Mouse (Mus musculus) liver, embryonic 14.5 days (tissue): Measurements from ENCODE around the gene Pnldc1. TPM values are rescaled to one million over a fixed set of nuclear protein-coding genes. Genes with fewer than 3 reads are reported as not detected.

Source experiments
- ATAC-seq: fragments of 200-750 bp; cut with Nextera tagmentation; 2 replicates; pipeline ENCODE4 v1.8.0; 2017; ENCODE audit warnings: moderate number of reproducible peaks, mild to moderate bottlenecking, moderate library complexity; ENCODE audit not compliant: insufficient read depth
- DNase-seq, 3 experiments: peaks; one replicate each; pipeline ENCODE4 v3.0.0-alpha.2; 2012 to 2013; ENCODE audit warnings: low read depth in 3 of 3, low spot score in 3 of 3
- H3K27ac ChIP-seq: fragments of 300-500 bp; sonication (generic); 2 replicates; pipeline ENCODE4 v1.5.1; 2014; ENCODE audit warnings: moderate library complexity, mild to moderate bottlenecking, control low read depth, inconsistent platforms
- H3K27me3 ChIP-seq: fragments of 300-500 bp; sonication (generic); 2 replicates; pipeline ENCODE4 v1.6.1; 2014; ENCODE audit warnings: mild to moderate bottlenecking, low read length, moderate library complexity; ENCODE audit not compliant: control insufficient read depth, insufficient read depth
- H3K36me3 ChIP-seq: fragments of 300-500 bp; sonication (generic); replicated peaks from 2 replicates; pipeline ENCODE4 v1.6.1; 2014; ENCODE audit warnings: low read depth; ENCODE audit not compliant: control insufficient read depth, insufficient read depth
- H3K4me1 ChIP-seq, 2 experiments: fragments of 200-500 bp in 1 of 2; fragments of 300-500 bp in 1 of 2; sonication (generic) in 1 of 2; replicated peaks; 2 replicates each; pipeline ENCODE4 v1.6.1; 2012 to 2014; ENCODE audit warnings: antibody characterized with exemption in 1 of 2, inconsistent platforms in 1 of 2, low read length in 1 of 2; ENCODE audit not compliant: control insufficient read depth in 2 of 2, insufficient read depth in 2 of 2
- H3K4me2 ChIP-seq: fragments of 300-500 bp; sonication (generic); 2 replicates; pipeline ENCODE4 v1.6.1; 2014; ENCODE audit warnings: low read depth, mild to moderate bottlenecking, control low read depth, moderate library complexity
- H3K4me3 ChIP-seq, 2 experiments: fragments of 200-500 bp in 1 of 2; fragments of 300-500 bp in 1 of 2; sonication (generic) in 1 of 2; 2 replicates each; pipeline ENCODE4 v1.5.1; 2012 to 2014; ENCODE audit warnings: low read depth in 2 of 2, low read length in 2 of 2, mild to moderate bottlenecking in 2 of 2, control low read depth in 1 of 2, inconsistent platforms in 1 of 2, moderate library complexity in 1 of 2; ENCODE audit not compliant: insufficient read depth in 1 of 2
- H3K9ac ChIP-seq: fragments of 300-500 bp; sonication (generic); replicated peaks from 2 replicates; pipeline ENCODE4 v1.6.1; 2014; ENCODE audit warnings: mild to moderate bottlenecking, control low read depth, moderate library complexity
- H3K9me3 ChIP-seq: fragments of 300-500 bp; sonication (generic); 2 replicates; pipeline ENCODE4 v1.6.1; 2016; ENCODE audit warnings: low read length, mixed read lengths; ENCODE audit not compliant: control insufficient read depth
- CTCF ChIP-seq: IDR thresholded peaks from 2 replicates; pipeline ENCODE4 v1.5.1; 2016; ENCODE audit warnings: antibody characterized with exemption, low read depth, control low read depth
- EP300 ChIP-seq: IDR thresholded peaks from 2 replicates; pipeline ENCODE4 v1.6.1; 2016; ENCODE audit warnings: antibody characterized with exemption, low read depth
- WGBS: fragments of 180-500 bp; shearing (Covaris S2); extraction: QIAGEN DNeasy Blood & Tissue Kit; methylation state at CpG from one replicate; pipeline ENCODE4 v1.1.7; 2014; ENCODE audit not compliant: insufficient replicate concordance; 5-methylcytosine and 5-hydroxymethylcytosine counted together
- polyA plus RNA-seq, 2 experiments: library from polyadenylated mRNA; depleted of rRNA in 1 of 2; stranded (reverse) in 1 of 2; unstranded in 1 of 2; fragments of >200 nt; fragmentation: Nextera tagmentation in 1 of 2; extraction: Ambion mirVana in 1 of 2; gene quantifications; 2 replicates each; pipeline versions ENCODE4 v1.2.1 to v1.2.3; 2012 to 2014

The Pnldc1 gene
- polyA plus RNA-seq, 2 experiments = 0.44 to 0.50 TPM

DNA sequence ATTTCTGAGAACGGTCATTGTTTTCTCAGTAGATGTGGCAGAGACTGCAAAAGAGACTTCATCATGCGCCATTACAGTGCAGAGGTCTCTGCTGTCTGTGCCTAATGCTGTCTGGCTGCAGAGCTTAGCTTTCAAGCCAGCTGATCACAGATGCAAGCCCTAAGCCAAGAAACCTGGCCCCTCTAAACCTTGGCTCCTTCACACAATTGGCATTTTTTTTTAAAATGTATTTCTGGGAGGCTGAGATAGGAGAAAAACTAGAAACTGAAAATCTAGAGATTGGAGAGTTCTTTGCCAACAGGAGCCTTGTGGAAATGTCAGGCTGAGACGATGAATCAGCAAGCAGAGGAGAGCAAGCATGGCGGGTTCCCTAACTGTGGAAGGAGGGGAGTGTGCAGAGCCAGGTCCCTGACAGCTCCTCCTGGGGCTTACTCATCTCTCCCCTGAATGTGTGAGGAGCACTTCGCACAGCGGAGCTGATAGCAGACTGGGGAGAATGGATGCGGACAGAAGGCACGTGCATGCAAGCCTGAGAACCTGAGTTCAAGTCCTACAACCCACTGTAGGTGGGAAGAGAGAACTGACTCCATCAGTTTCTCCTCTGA, 60.1 kb downstream of the Pnldc1 start:
- Histone ChIP-seq H3K9ac (no peak overlapping the region), H3K4me1 (no peaks in the 10 kb centered on the region), H3K9me3 (no peaks in the 10 kb centered on the region), H3K36me3 (no peaks in the 10 kb centered on the region), H3K4me3 (no peak overlapping the region), H3K4me2 (no peak overlapping the region), H3K27me3 (no peaks in the 10 kb centered on the region), H3K27ac (no peak overlapping the region)
- DNase-seq (no peak), ATAC-seq (no peak)
- WGBS = 66% methylated on average over 8 of the region's 8 CpGs
- TF ChIP-seq CTCF = no peak
- no peak for TF ChIP-seq EP300

DNA sequence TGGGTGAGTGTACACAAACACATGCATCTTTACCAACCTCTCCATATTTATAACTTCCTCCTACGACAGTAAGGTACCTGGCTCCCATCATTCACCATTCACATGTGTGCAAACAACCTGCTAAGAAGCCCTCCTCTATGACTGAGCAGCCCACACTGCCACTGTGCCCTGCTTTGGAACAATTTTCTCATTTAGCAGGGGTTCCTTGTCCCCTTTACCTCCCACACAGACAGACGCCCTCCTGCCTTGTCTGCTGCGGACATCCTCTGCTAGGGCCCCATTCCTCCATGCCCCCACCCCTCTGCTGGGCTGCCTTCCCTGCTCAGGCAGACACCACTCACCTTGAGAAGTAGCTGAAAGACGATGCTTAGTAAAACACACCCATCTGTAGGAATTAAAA, 62.3 kb downstream of the Pnldc1 start:
- Histone ChIP-seq H3K27ac (no peak overlapping the region), H3K27me3 (no peaks in the 10 kb centered on the region), H3K4me3 (no peak overlapping the region), H3K9ac (no peak overlapping the region), H3K4me1 (no peaks in the 10 kb centered on the region), H3K36me3 (no peaks in the 10 kb centered on the region), H3K9me3 (no peaks in the 10 kb centered on the region), H3K4me2 (no peak overlapping the region)
- no peak for ATAC-seq
- 43% methylated on average over 4 of the region's 4 CpGs for WGBS
- no peak for DNase-seq
- TF ChIP-seq EP300 (no peak), CTCF (no peak)

GRCm38 (mm10) chr17:12846474-12846873, 63.6 kb downstream of the Pnldc1 start:
- no peak overlapping the region for H3K9ac ChIP-seq
- H3K4me3 ChIP-seq = no peak overlapping the region
- no peaks in the 10 kb centered on the region for H3K27me3 ChIP-seq
- TF ChIP-seq CTCF (no peak), EP300 (no peak)
- DNase-seq (no peak), ATAC-seq (no peak)
- no peak overlapping the region for H3K4me2 ChIP-seq
- no peaks in the 10 kb centered on the region for H3K4me1 ChIP-seq
- H3K36me3 ChIP-seq = no peaks in the 10 kb centered on the region
- H3K27ac ChIP-seq = no peak overlapping the region
- no peaks in the 10 kb centered on the region for H3K9me3 ChIP-seq
- 49% methylated on average over 5 of the region's 5 CpGs for WGBS

GRCm38 (mm10) chr17:12845862-12846261, 64.2 kb downstream of the Pnldc1 start:
- TF ChIP-seq EP300 (no peak), CTCF (no peak)
- no peak overlapping the region for H3K4me2 ChIP-seq
- H3K4me1 ChIP-seq = no peaks in the 10 kb centered on the region
- ATAC-seq = no peak
- no peak overlapping the region for H3K9ac ChIP-seq
- WGBS = 41% methylated on average over 5 of the region's 5 CpGs
- H3K27ac ChIP-seq = no peak overlapping the region
- no peak for DNase-seq
- no peak overlapping the region for H3K4me3 ChIP-seq
- H3K27me3 ChIP-seq = no peaks in the 10 kb centered on the region
- H3K36me3 ChIP-seq = no peaks in the 10 kb centered on the region
- no peaks in the 10 kb centered on the region for H3K9me3 ChIP-seq

DNA sequence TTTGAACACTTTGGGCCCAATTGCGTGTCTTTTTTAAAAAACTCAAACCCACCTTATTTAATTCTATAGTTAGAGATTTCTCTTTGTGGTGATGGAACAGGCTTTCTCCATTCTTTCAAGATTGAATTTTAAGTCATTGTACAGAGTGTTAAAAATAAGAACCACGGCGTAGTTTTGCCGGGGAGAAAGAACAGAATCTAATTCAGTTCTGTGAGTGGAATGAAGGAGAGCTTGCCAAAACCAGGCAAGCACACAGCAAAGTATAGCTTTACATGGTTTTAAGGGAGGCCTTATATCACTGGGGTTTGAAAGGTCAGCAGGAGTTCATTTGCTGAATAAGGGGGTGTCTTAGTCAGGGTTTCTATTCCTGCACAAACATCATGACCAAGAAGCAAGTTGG, 65.5 kb downstream of the Pnldc1 start:
- no peaks in the 10 kb centered on the region for H3K9me3 ChIP-seq
- H3K27ac ChIP-seq = no peak overlapping the region
- TF ChIP-seq EP300 = no peak
- TF ChIP-seq CTCF = no peak
- DNase-seq (no peak), ATAC-seq (no peak)
- WGBS = 78% methylated on average over 4 of the region's 4 CpGs
- H3K27me3 ChIP-seq = no peaks in the 10 kb centered on the region
- no peak overlapping the region for H3K9ac ChIP-seq
- no peak overlapping the region for H3K4me2 ChIP-seq
- H3K4me3 ChIP-seq = no peak overlapping the region
- no peaks in the 10 kb centered on the region for H3K36me3 ChIP-seq
- no peaks in the 10 kb centered on the region for H3K4me1 ChIP-seq
